7 mouse cellular contexts compared by ENCODE assay signal in the genomic region with DNA sequence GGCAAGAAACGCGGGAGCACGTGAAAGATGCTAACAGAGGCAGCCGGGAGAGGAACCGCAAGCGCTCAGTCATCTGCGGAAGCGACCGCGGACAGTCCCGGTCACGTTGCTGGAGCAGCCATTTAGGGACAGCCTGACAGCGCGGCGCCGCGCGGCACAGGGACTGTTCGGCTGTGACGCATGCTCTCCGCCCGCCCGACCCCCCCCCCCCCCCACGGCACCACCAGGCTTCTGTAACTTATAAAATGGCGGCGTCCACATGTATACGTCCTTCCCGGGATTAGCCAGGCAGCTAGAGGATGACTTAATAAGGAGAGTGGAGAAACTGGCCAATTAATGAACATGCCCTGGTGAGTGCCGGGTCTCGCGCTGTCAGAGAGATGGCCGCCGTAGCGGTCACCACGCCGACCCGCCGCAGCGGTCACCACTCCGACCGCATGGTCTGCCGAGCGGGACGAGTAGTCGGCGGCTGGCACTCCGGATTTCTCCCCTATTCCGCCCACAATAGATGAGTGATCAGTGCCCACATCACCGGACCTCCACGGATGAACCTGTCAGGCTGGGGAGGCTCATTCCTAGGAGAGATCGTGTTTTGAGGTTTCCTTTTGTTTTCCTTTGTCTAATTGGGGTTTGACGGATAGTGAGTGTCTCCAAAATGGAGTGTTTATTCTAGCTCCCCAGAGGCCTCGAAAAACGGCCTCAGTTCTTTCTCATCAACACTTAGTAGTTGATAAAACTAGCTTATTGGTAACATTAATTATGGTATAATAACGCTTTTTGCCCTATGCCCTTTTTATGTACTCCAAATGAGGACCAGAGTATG.
DNase-seq lines count a peak whose midpoint lies in the region; ATAC-seq and TF ChIP-seq lines count a peak whose summit lies in the region.

No protein-coding gene starts in this region.

- ATAC-seq in granulocyte monocyte progenitor cell, adult 5-6 weeks (replicated peaks; ENCODE audit: poor library complexity, severe bottlenecking): peak; percentile 94
- peak; percentile 94 for ATAC-seq in intestine, postnatal 0 days
- peak; percentile 96 for ATAC-seq in limb, embryonic 11.5 days (ENCODE audit: insufficient number of reproducible peaks, low FRiP score, low TSS enrichment, low read depth)
- peak; percentile 98 for ATAC-seq in midbrain, embryonic 12.5 days (ENCODE audit: low FRiP score, low read depth)

- H3K36me3 ChIP-seq in embryonic facial prominence, embryonic 10.5 days (replicated peaks): peaks cover 22% of the 10 kb centered on the region
- no peaks in the 10 kb centered on the region for H3K36me3 ChIP-seq in intestine, postnatal 0 days (ENCODE audit: control insufficient read depth, insufficient read depth)
- no peaks in the 10 kb centered on the region; the same call in 1 of the 2 replicates for H3K36me3 ChIP-seq in limb, embryonic 11.5 days (ENCODE audit: control insufficient read depth, insufficient read depth, low read length)
- H3K36me3 ChIP-seq in midbrain, embryonic 12.5 days: peaks cover 11% of the 10 kb centered on the region; the same call in 1 of the 2 replicates

- H3K27ac ChIP-seq in embryonic facial prominence, embryonic 10.5 days (replicated peaks): peak overlapping the region; percentile 97
- H3K27ac ChIP-seq in intestine, postnatal 0 days (ENCODE audit: low read depth, low read length): peak overlapping the region; percentile 88
- H3K27ac ChIP-seq in limb, embryonic 11.5 days (replicated peaks; ENCODE audit: low read depth, low read length): peak overlapping the region; percentile 76
- H3K27ac ChIP-seq in midbrain, embryonic 12.5 days (replicated peaks): peak overlapping the region; percentile 95

- peak overlapping the region; percentile 68 for H3K4me3 ChIP-seq in embryonic facial prominence, embryonic 10.5 days
- peak overlapping the region; percentile 60 for H3K4me3 ChIP-seq in intestine, postnatal 0 days (ENCODE audit: low read depth, low read length)
- H3K4me3 ChIP-seq in limb, embryonic 11.5 days (ENCODE audit: low read depth, low read length): peak overlapping the region; percentile 53
- peak overlapping the region; percentile 55 for H3K4me3 ChIP-seq in midbrain, embryonic 12.5 days

- TF ChIP-seq CTCF in intestine, postnatal 0 days (IDR thresholded peaks at IDR 0.05; ENCODE audit: low read depth): no peak

- DNase-seq in adrenal gland, postnatal 25 days: peak; percentile 57
- DNase-seq in embryonic facial prominence, embryonic 10.5 days (ENCODE audit: low spot score): peak; percentile 88
- DNase-seq in limb, embryonic 11.5 days (ENCODE audit: low spot score): peak; percentile 78
- peak; percentile 70 for DNase-seq in right cerebral cortex, postnatal 4 days

- no peaks in the 10 kb centered on the region for H3K27me3 ChIP-seq in embryonic facial prominence, embryonic 10.5 days (replicated peaks; ENCODE audit: low read depth, poor library complexity, severe bottlenecking)
- H3K27me3 ChIP-seq in intestine, postnatal 0 days (replicated peaks; ENCODE audit: control insufficient read depth, insufficient read depth, low read length): no peaks in the 10 kb centered on the region
- no peaks in the 10 kb centered on the region for H3K27me3 ChIP-seq in limb, embryonic 11.5 days (ENCODE audit: control insufficient read depth, insufficient read depth, low read length)
- no peaks in the 10 kb centered on the region for H3K27me3 ChIP-seq in midbrain, embryonic 12.5 days

- H3K4me1 ChIP-seq in embryonic facial prominence, embryonic 10.5 days: peaks cover 14% of the 10 kb centered on the region
- no peaks in the 10 kb centered on the region for H3K4me1 ChIP-seq in intestine, postnatal 0 days (replicated peaks; ENCODE audit: control insufficient read depth, insufficient read depth, low read length)
- 0 out of 2 replicates have a peak, but pooled peaks cover 3% of the 10 kb centered on the region for H3K4me1 ChIP-seq in limb, embryonic 11.5 days (ENCODE audit: control insufficient read depth, insufficient read depth, low read length)
- peaks cover 16% of the 10 kb centered on the region for H3K4me1 ChIP-seq in midbrain, embryonic 12.5 days

- no peaks in the 10 kb centered on the region for H3K9me3 ChIP-seq in embryonic facial prominence, embryonic 10.5 days
- no peaks in the 10 kb centered on the region for H3K9me3 ChIP-seq in intestine, postnatal 0 days (ENCODE audit: control insufficient read depth)
- no peaks in the 10 kb centered on the region for H3K9me3 ChIP-seq in limb, embryonic 11.5 days (ENCODE audit: control insufficient read depth, low read length)
- H3K9me3 ChIP-seq in midbrain, embryonic 12.5 days: no peaks in the 10 kb centered on the region

- peak overlapping the region; percentile 74 for H3K9ac ChIP-seq in intestine, postnatal 0 days (ENCODE audit: low read depth, low read length)
- H3K9ac ChIP-seq in limb, embryonic 11.5 days (ENCODE audit: low read length): peak overlapping the region; percentile 88
- H3K9ac ChIP-seq in midbrain, embryonic 12.5 days (replicated peaks): peak overlapping the region; percentile 76

- WGBS in embryonic facial prominence, embryonic 10.5 days: under 1% methylated on average over 55 of the region's 55 CpGs
- under 1% methylated on average over 49 of the region's 55 CpGs for WGBS in intestine, postnatal 0 days
- under 1% methylated on average over 45 of the region's 55 CpGs for WGBS in limb, embryonic 11.5 days
- under 1% methylated on average over 47 of the region's 55 CpGs for WGBS in midbrain, embryonic 12.5 days

- H3K4me2 ChIP-seq in intestine, postnatal 0 days (replicated peaks; ENCODE audit: low read depth): peak overlapping the region; percentile 60
- peak overlapping the region; percentile 37 for H3K4me2 ChIP-seq in limb, embryonic 11.5 days (ENCODE audit: low read depth, severe bottlenecking)
- peak overlapping the region; percentile 53 for H3K4me2 ChIP-seq in midbrain, embryonic 12.5 days (replicated peaks)

Comparison
In these comparisons a context has a peak if more than half of its experiments do, and no peak if none do; other contexts are left out.
1. Peak in every context shown above with its lines: DNase-seq, ATAC-seq, H3K4me3 ChIP-seq and H3K27ac ChIP-seq.